ENCODE assay signal across 17 mouse cellular contexts in genomic region chr10:82807238-82807637, GRCm38 (mm10). TPM values are rescaled to one million over a fixed set of nuclear protein-coding genes. Genes with fewer than 3 reads are reported as not detected.
DNase-seq lines count a peak whose midpoint lies in the region; ATAC-seq lines count a peak whose summit lies in the region.
"Had no signal": no experiment of that assay in that cellular context is flagged by ENCODE, and none has a peak within 500 bp of the region (broad histone marks: within the 10 kb centered on the region; RNA-seq: fewer than 3 reads in every experiment).

No protein-coding gene starts in this region.

- H3K4me1 ChIP-seq in kidney, embryonic 15.5 days = peaks cover 32% of the 10 kb centered on the region
- H3K4me1 ChIP-seq in hindbrain, embryonic 12.5 days = peaks cover 9% of the 10 kb centered on the region; the same call in 1 of the 2 replicates

- no peaks in the 10 kb centered on the region for H3K27me3 ChIP-seq in kidney, embryonic 15.5 days
- no peaks in the 10 kb centered on the region for H3K27me3 ChIP-seq in hindbrain, embryonic 12.5 days
- H3K27me3 ChIP-seq: forebrain, embryonic 12.5 days; intestine, embryonic 15.5 days; neural tube, embryonic 12.5 days had no signal

- no peaks in the 10 kb centered on the region for H3K9me3 ChIP-seq in kidney, embryonic 15.5 days (replicated peaks)
- no peaks in the 10 kb centered on the region for H3K9me3 ChIP-seq in hindbrain, embryonic 12.5 days (replicated peaks)
- H3K9me3 ChIP-seq: forebrain, embryonic 12.5 days; intestine, embryonic 15.5 days; limb, embryonic 10.5 days; neural tube, embryonic 12.5 days had no signal

- no peaks in the 10 kb centered on the region for H3K36me3 ChIP-seq in kidney, embryonic 15.5 days
- H3K36me3 ChIP-seq in hindbrain, embryonic 12.5 days = no peaks in the 10 kb centered on the region
- H3K36me3 ChIP-seq: forebrain, embryonic 12.5 days; intestine, embryonic 15.5 days; limb, embryonic 10.5 days; neural tube, embryonic 12.5 days had no signal

- 56% methylated on average over 7 of the region's 7 CpGs for WGBS in kidney, embryonic 15.5 days
- WGBS in hindbrain, embryonic 12.5 days = 79% methylated on average over 7 of the region's 7 CpGs

- H3K4me2 ChIP-seq in kidney, embryonic 15.5 days = no peak overlapping the region
- no peak overlapping the region for H3K4me2 ChIP-seq in hindbrain, embryonic 12.5 days (replicated peaks)
- H3K4me2 ChIP-seq: forebrain, embryonic 12.5 days; intestine, embryonic 15.5 days; liver, embryonic 11.5 days; neural tube, embryonic 12.5 days had no signal

- ATAC-seq in kidney, embryonic 15.5 days (replicated peaks; ENCODE audit: low FRiP score) = no peak
- ATAC-seq in hindbrain, embryonic 12.5 days (ENCODE audit: low FRiP score) = no peak
- ATAC-seq: intestine, embryonic 15.5 days had no signal

- intact Hi-C loops in gastrocnemius, postnatal 14 days (cut with DNase I; ENCODE audit: low total_unique reads) = no loop called here

- peak; percentile 15 for DNase-seq in gastrocnemius, postnatal 14 days
- DNase-seq in gastrocnemius, postnatal 10 days = no peak
- peak; percentile 24 for DNase-seq in kidney, adult 9 months
- DNase-seq in gastrocnemius, postnatal 25 days = peak; percentile 42
- no peak for DNase-seq in right cerebral cortex, postnatal 25 days
- DNase-seq: cerebellum, adult 9-11 months; lung, adult 2 months; lung, postnatal 36 days; right cerebral cortex, postnatal 14 days; thymus, postnatal 14 days had no signal

- H3K4me3 ChIP-seq in kidney, embryonic 15.5 days (replicated peaks) = no peak overlapping the region
- no peak overlapping the region for H3K4me3 ChIP-seq in hindbrain, embryonic 12.5 days
- H3K4me3 ChIP-seq: forebrain, embryonic 12.5 days; intestine, embryonic 15.5 days; limb, embryonic 10.5 days; neural tube, embryonic 12.5 days had no signal

- no peak overlapping the region for H3K9ac ChIP-seq in kidney, embryonic 15.5 days
- H3K9ac ChIP-seq in hindbrain, embryonic 12.5 days = no peak overlapping the region
- H3K9ac ChIP-seq: forebrain, embryonic 12.5 days; intestine, embryonic 15.5 days; neural tube, embryonic 12.5 days had no signal

- H3K27ac ChIP-seq in kidney, embryonic 15.5 days = no peak overlapping the region
- H3K27ac ChIP-seq in hindbrain, embryonic 12.5 days = no peak overlapping the region
- H3K27ac ChIP-seq: forebrain, embryonic 12.5 days; intestine, embryonic 15.5 days; limb, embryonic 10.5 days; neural tube, embryonic 12.5 days had no signal

RNA-seq across cellular contexts. Expression of gene Txnrd1, which starts 26.5 kb away (rescaled TPM):
- 10 to 100 TPM; 27.5 to 30.4 TPM for total RNA-seq in gastrocnemius, postnatal 14 days (2021)
- total RNA-seq in gastrocnemius, postnatal 10 days (2021) = 10 to 100 TPM; 30.6 to 35.2 TPM
- polyA plus RNA-seq in kidney, embryonic 15.5 days (2015; fragmentation: Nextera tagmentation; extraction: Ambion mirVana) = 105 and 107 TPM in 2 replicates
- total RNA-seq in gastrocnemius, postnatal 25 days (2021) = 10 to 100 TPM; 48.6 to 49.7 TPM
- polyA plus RNA-seq in hindbrain, embryonic 12.5 days (2016; fragmentation: Nextera tagmentation; extraction: Ambion mirVana) = 155 TPM in 2 replicates

RNA-seq across cellular contexts. Expression of gene Nfyb, which starts 43.3 kb away (rescaled TPM):
- 10 to 100 TPM; 24.0 to 30.3 TPM for total RNA-seq in gastrocnemius, postnatal 14 days (2021)
- total RNA-seq in gastrocnemius, postnatal 10 days (2021) = 10 to 100 TPM; 38.9 to 40.5 TPM
- 47.7 and 48.9 TPM in 2 replicates for polyA plus RNA-seq in kidney, embryonic 15.5 days (2015; fragmentation: Nextera tagmentation; extraction: Ambion mirVana)
- 10 to 100 TPM; 24.9 to 33.2 TPM for total RNA-seq in gastrocnemius, postnatal 25 days (2021)
- polyA plus RNA-seq in hindbrain, embryonic 12.5 days (2016; fragmentation: Nextera tagmentation; extraction: Ambion mirVana) = 54.9 and 59.2 TPM in 2 replicates

RNA-seq across cellular contexts. Expression of gene Eid3, which starts 59.2 kb away (rescaled TPM):
- total RNA-seq in gastrocnemius, postnatal 14 days (2021) = under 1 TPM; 0.41 to 0.86 TPM
- 1 to 10 TPM in 1 of 2 experiments, under 1 TPM in 1; 0.78 to 2.3 TPM for total RNA-seq in gastrocnemius, postnatal 10 days (2021)
- polyA plus RNA-seq in kidney, embryonic 15.5 days (2015; fragmentation: Nextera tagmentation; extraction: Ambion mirVana) = 0.19 and 0.24 TPM in 2 replicates
- 1 to 10 TPM in 1 of 2 experiments, under 1 TPM in 1; 0.97 to 1.4 TPM for total RNA-seq in gastrocnemius, postnatal 25 days (2021)
- 0.53 and 0.59 TPM in 2 replicates for polyA plus RNA-seq in hindbrain, embryonic 12.5 days (2016; fragmentation: Nextera tagmentation; extraction: Ambion mirVana)

Comparison
In these comparisons a context has a peak if more than half of its experiments do, and no peak if none do; other contexts are left out.
1. DNase-seq: peak in gastrocnemius, postnatal 14 days (single experiment), kidney, adult 9 months (single experiment) and gastrocnemius, postnatal 25 days (single experiment); none in gastrocnemius, postnatal 10 days (single experiment) and right cerebral cortex, postnatal 25 days (single experiment).